Mouse (Mus musculus) urinary bladder, adult 2 months (tissue): ENCODE measurements around the gene Ifit3b. TPM values are rescaled to one million over a fixed set of nuclear protein-coding genes. Genes with fewer than 3 reads are reported as not detected.

Experiments used
- polyA plus RNA-seq: library from polyadenylated mRNA; depleted of rRNA; stranded (reverse); fragments of >200 nt; gene quantifications from 2 replicates; pipeline ENCODE4 v1.2.3, GENCODE M21; 2012; rRNA removed

Gene Ifit3b
- polyA plus RNA-seq, 1 experiment = 6.8 TPM

Other genes starting within 250 kb of the Ifit3b start
- 6.3 and 6.7 TPM in 2 replicates for gene Ch25h, start 132.8 kb upstream of the Ifit3b start, polyA plus RNA-seq
- gene Lipa, start 80.5 kb upstream of the Ifit3b start, polyA plus RNA-seq = 34.7 and 34.8 TPM in 2 replicates
- 7.8 and 8.4 TPM in 2 replicates for gene Ifit2, start 57.3 kb upstream of the Ifit3b start, polyA plus RNA-seq
- 29.5 and 44.7 TPM in 2 replicates for gene Ifit3, start 24.4 kb upstream of the Ifit3b start, polyA plus RNA-seq
- 0.84 and 0.87 TPM in 2 replicates for gene Ifit1bl1, start 6.0 kb upstream of the Ifit3b start, polyA plus RNA-seq
- gene Ifit1bl2, start 32.8 kb downstream of the Ifit3b start, polyA plus RNA-seq = 0.37 and 0.38 TPM in 2 replicates
- 8.7 and 9.9 TPM in 2 replicates for gene Ifit1, start 32.9 kb downstream of the Ifit3b start, polyA plus RNA-seq
- gene Slc16a12, start 139.3 kb downstream of the Ifit3b start, polyA plus RNA-seq = 9.0 and 13.4 TPM in 2 replicates